Mouse (Mus musculus): Measurements from ENCODE around the gene Nfix.

GRCm38 (mm10) chr8:84759718-84760117 lies 40.4 kb downstream of the Nfix start:
- TF ChIP-seq CTCF (IDR thresholded peaks at IDR 0.05) (no peak), POLR2A (IDR thresholded peaks at IDR 0.05; ENCODE audit: insufficient read depth, low read depth, low read length) (no peak), EP300 (IDR thresholded peaks at IDR 0.05; ENCODE audit: insufficient read depth, low read depth, low read length) (no peak)

All from heart, adult 2 months (tissue).